Mouse (Mus musculus): ENCODE data around the gene Ptpn6. TPM values are rescaled to one million over a fixed set of nuclear protein-coding genes. Genes with fewer than 3 reads are reported as not detected.
A peak's percentile ranks its signal among the peaks of the same experiment; 100 is the strongest.

Ptpn6 gene
- polyA plus RNA-seq, 1 experiment from 2014 or later, result 3.9 TPM

GRCm38 (mm10) chr6:124767920-124768703 is 29.6 kb upstream of the Ptpn6 start:
- WGBS, result 21% methylated on average over 17 of the region's 19 CpGs
- peak overlapping the region; percentile 60; the same call in 1 of the 2 replicates for H3K9ac ChIP-seq
- ATAC-seq (replicated peaks), result peak; percentile 24

DNA sequence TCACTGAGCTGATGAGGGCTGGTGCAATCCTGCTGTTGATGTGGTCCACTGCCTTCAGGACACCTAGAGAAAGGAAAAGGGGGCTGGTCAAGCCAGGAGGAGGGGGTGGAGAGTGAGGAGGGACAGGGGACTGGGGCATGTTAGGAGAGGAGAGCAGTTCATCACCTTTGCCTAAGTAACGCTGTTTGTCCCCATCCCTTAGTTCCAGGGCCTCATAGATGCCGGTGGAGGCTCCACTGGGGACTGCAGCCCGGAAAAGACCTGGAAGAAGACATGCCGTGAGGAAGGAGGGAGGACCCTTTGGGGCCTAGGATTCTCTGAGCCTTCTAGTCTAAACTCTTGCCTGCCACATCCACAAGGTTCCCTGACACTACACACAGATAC is 29.0 kb upstream of the Ptpn6 start:
- peak overlapping the region; percentile 13; the same call in 1 of the 2 replicates for H3K27ac ChIP-seq

More at GRCm38 (mm10) chr6:124767920-124768703, 29.6 kb upstream of the Ptpn6 start:
- H3K4me1 ChIP-seq, result peaks cover 27% of the 10 kb centered on the region
- H3K27me3 ChIP-seq (replicated peaks), result 0 out of 2 replicates have a peak, but pooled peaks cover 2% of the 10 kb centered on the region
- peak overlapping the region; percentile 67 for H3K27ac ChIP-seq
- H3K4me2 ChIP-seq, result peak overlapping the region; percentile 81
- no peaks in the 10 kb centered on the region for H3K9me3 ChIP-seq
- no peaks in the 10 kb centered on the region for H3K36me3 ChIP-seq (replicated peaks)
- peak overlapping the region; percentile 47 for H3K4me3 ChIP-seq

GRCm38 (mm10) chr6:124765951-124766350 is 27.4 kb upstream of the Ptpn6 start:
- no peaks in the 10 kb centered on the region for H3K9me3 ChIP-seq
- no peak overlapping the region for H3K4me2 ChIP-seq
- no peak overlapping the region for H3K9ac ChIP-seq
- WGBS, result 89% methylated on average over 7 of the region's 7 CpGs
- ATAC-seq (replicated peaks), result no peak
- no peak overlapping the region for H3K4me3 ChIP-seq
- 0 out of 2 replicates have a peak, but pooled peaks cover 2% of the 10 kb centered on the region for H3K27me3 ChIP-seq (replicated peaks)
- no peak overlapping the region for H3K27ac ChIP-seq
- H3K4me1 ChIP-seq, result peaks cover 27% of the 10 kb centered on the region
- H3K36me3 ChIP-seq (replicated peaks), result no peaks in the 10 kb centered on the region

More for the DNA sequence above, 29.0 kb upstream of the Ptpn6 start:
- ATAC-seq (replicated peaks), result no peak
- Histone ChIP-seq H3K27me3 (replicated peaks) (0 out of 2 replicates have a peak, but pooled peaks cover 2% of the 10 kb centered on the region), H3K36me3 (replicated peaks) (no peaks in the 10 kb centered on the region), H3K9ac (no peak overlapping the region), H3K4me2 (peak overlapping the region; percentile 81), H3K9me3 (no peaks in the 10 kb centered on the region), H3K4me3 (no peak overlapping the region), H3K4me1 (peaks cover 27% of the 10 kb centered on the region)
- 24% methylated on average over 4 of the region's 4 CpGs for WGBS

DNA sequence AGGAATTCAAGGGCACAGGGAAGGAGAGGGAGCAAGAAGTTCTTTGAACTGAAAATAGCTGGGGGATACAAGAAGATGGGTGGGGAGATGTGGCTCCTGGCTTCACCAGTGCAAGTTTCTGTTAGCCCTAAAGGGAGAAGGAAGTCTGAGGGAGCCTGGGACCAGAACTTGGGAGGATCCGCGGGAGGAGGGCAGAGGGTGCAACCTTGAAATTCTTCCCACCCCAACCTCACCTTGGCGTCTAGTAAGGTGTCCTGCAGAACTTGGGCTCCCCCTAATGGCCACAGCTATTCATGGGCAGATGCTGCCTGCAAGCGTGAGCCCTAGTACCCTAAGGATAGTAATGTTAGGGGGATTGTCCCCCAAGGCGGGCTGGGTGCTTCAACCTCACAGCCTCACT is 20.7 kb upstream of the Ptpn6 start:
- Histone ChIP-seq H3K4me1 (peaks cover 33% of the 10 kb centered on the region), H3K27me3 (replicated peaks) (no peaks in the 10 kb centered on the region), H3K36me3 (replicated peaks) (no peaks in the 10 kb centered on the region), H3K9me3 (no peaks in the 10 kb centered on the region), H3K4me3 (no peak overlapping the region), H3K4me2 (no peak overlapping the region), H3K27ac (peak overlapping the region; percentile 96), H3K9ac (no peak overlapping the region)
- ATAC-seq (replicated peaks), result no peak
- 4% methylated on average over 5 of the region's 5 CpGs for WGBS

DNA sequence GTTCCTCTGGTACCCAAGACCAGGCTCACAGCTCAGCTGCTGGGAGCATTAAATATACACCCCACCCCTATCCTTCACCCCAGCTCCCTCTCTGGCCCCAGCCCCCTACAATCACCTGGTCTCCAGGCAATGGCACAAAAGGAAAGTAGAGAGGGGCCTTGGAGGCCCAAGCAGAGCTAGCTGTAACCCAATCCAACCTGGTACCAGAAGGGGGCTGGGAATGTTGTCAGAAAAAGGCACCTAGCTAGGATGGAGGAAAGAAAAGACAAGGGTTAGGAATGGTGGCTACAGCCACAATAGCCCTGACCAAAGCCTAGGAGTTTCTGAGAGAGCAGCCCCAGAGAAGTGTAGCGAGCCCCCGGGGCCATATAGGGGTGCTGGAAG is 20.3 kb upstream of the Ptpn6 start:
- Histone ChIP-seq H3K36me3 (replicated peaks) (no peaks in the 10 kb centered on the region), H3K27ac (peak overlapping the region; percentile 96), H3K27me3 (replicated peaks) (no peaks in the 10 kb centered on the region), H3K9ac (no peak overlapping the region), H3K9me3 (no peaks in the 10 kb centered on the region), H3K4me1 (peaks cover 37% of the 10 kb centered on the region), H3K4me2 (no peak overlapping the region), H3K4me3 (no peak overlapping the region)
- ATAC-seq (replicated peaks), result no peak
- WGBS, result 64% methylated on average over 2 of the region's 2 CpGs

DNA sequence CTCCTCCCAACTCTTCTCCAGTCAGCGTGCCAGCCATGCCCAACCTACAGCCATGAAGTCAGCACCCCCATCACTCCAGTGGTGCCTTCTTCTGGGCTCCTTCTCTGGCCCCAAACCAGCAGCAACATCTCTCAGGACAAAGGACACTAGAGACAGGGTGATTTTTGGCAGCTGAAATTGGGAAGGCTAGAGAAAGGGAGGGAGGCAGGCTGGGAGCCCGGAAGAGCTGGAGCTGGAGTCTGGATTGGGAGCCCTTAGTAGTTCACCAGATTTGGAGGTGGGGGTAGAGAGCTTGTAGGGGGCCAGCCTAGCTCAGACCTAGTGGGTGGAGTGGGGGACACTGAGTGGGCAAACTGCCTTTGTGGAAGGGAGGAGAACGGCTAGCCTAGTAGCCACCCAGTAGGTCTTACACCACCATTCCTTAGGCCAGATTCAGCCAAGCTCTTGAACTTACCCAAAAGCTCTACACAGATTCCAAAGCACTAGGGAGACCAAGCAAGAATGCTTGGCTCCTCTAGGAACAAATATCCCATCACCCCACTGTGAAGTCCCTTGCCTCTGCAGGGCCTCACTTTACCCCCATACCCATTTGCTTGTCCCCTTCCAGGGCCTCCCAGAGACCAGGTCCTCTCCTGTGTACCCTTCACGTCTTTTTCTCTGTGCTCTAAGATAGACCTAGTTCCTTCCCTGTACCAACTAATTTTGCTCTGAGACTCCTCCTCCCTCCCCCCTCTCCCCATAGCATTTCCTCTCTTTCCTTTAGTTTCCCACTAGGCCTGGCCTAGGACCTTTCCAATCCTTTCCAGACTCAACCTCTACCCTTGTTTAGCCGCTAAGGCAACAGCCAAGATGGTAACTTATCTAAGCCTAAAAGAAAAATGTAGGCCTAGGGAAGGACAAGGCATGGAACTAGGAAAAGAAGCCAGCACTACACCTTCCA is 19.7 kb upstream of the Ptpn6 start:
- Histone ChIP-seq H3K27ac (peak overlapping the region; percentile 96), H3K9ac (peak overlapping the region; percentile 81; the same call in 1 of the 2 replicates), H3K4me3 (peak overlapping the region; percentile 58), H3K4me1 (peaks cover 44% of the 10 kb centered on the region), H3K9me3 (no peaks in the 10 kb centered on the region), H3K4me2 (peak overlapping the region; percentile 72), H3K36me3 (replicated peaks) (no peaks in the 10 kb centered on the region), H3K27me3 (replicated peaks) (no peaks in the 10 kb centered on the region)
- ATAC-seq (replicated peaks), result peak; percentile 32
- 16% methylated on average over 5 of the region's 5 CpGs for WGBS

- Histone ChIP-seq H3K9ac (peak overlapping the region; percentile 81), H3K27ac (peak overlapping the region; percentile 96), H3K9me3 (no peaks in the 10 kb centered on the region), H3K4me3 (peak overlapping the region; percentile 58), H3K4me1 (peaks cover 45% of the 10 kb centered on the region), H3K36me3 (replicated peaks) (no peaks in the 10 kb centered on the region), H3K27me3 (replicated peaks) (no peaks in the 10 kb centered on the region), H3K4me2 (peak overlapping the region; percentile 72)
- no peak for ATAC-seq (replicated peaks)
- 4% methylated on average over 5 of the region's 5 CpGs for WGBS
These were observed 18.9 kb upstream of the Ptpn6 start for GRCm38 (mm10) chr6:124757351-124757880.

DNA sequence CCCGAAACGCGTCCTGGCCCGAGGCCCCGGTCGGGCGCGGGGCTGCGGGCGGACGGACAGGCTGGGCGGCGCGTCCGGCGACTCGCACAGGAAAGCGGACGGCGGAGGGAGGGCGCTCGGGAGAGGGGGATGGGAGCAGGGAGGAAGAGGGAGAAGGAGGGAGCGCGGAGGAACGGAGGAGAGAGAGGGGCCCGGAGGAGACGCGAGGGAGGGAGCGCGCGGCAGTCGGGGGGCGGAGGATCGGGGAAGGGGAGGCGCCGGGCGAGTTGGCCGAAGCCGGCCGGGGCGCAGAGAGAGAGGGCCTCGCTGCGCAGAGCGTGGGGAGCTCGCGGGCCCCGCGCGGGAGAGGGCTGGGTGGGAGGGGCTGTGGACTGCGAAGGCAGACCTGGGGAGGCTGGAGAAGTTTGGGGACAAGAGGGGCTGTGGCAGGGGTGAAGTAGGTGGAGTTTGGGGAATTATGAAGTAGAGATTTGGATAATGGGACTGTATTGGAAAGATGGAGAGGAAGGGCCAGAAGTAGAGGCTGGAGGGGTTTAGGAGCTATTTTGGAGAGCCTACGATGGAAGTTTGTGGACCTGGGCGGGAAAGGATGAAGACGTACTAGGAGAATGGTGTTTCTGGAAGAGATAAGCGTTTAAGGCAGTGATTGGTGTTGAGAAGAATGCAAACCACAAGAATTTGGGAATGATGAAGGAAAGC is 18.3 kb upstream of the Ptpn6 start:
- H3K9ac ChIP-seq, result peak overlapping the region; percentile 81
- peak overlapping the region; percentile 72 for H3K4me2 ChIP-seq
- H3K9me3 ChIP-seq, result no peaks in the 10 kb centered on the region
- ATAC-seq (replicated peaks), result peak; percentile 79
- no peaks in the 10 kb centered on the region for H3K27me3 ChIP-seq (replicated peaks)
- WGBS, result under 1% methylated on average over 53 of the region's 54 CpGs
- peak overlapping the region; percentile 96 for H3K27ac ChIP-seq
- peaks cover 45% of the 10 kb centered on the region for H3K4me1 ChIP-seq
- no peaks in the 10 kb centered on the region for H3K36me3 ChIP-seq (replicated peaks)
- peak overlapping the region; percentile 58 for H3K4me3 ChIP-seq

DNA sequence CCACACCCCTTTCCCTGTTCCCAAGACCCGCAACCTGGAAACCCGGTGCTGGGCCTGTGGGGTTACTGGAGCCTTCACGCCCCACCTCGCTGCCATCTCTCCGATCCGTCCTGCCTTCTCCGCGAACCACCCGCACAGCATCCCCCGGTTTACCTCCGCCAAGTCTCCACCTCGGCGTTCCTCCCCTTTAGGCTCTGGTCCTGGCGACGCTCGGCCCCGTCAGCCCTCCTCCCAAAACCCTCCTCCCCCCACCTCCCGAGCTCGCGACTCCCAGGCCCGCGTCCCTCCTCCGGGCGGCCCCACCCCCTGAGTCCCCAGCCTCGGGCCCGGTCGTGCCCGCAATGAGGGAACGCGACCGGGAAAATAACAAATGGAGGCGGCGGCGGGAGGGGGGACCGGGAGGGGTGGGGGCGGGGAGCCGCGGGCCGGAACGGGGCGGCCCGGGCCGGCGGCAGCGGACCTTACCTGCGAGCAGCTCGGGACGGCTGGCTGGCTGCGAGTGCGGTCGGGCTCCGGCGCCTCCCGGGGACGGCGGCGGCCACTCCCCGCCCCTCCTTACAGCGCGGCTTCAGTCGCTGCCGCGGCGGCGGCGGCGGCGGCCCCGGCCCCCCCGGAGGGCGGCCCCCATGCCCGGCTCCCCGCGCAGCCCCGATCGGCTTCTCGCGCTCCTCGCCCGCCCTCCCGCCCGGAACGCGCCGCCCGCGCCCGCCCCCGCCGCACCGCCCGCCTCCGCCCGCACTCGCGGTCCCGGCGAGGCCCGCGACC is 17.5 kb upstream of the Ptpn6 start, which contains the start of the genes Gm45234 and Atn1:
TSS of gene Gm45234 (minus strand) at position 191 of the 765 bp plus-strand sequence.
TSS of gene Atn1 (minus strand) at position 694 of the 765 bp plus-strand sequence.
- peak within 1 kb of the TSS; percentile 96 for H3K27ac ChIP-seq
- H3K4me2 ChIP-seq, result peak within 1 kb of the TSS; percentile 72
- peak within 1 kb of the TSS; percentile 81 for H3K9ac ChIP-seq
- peaks cover 45% of the 10 kb centered on the region for H3K4me1 ChIP-seq
- ATAC-seq (replicated peaks), result peak; percentile 61
- no peaks in the 10 kb centered on the region for H3K9me3 ChIP-seq
- H3K27me3 ChIP-seq (replicated peaks), result no peaks in the 10 kb centered on the region
- under 1% methylated on average over 33 of the region's 100 CpGs for WGBS
- H3K4me3 ChIP-seq, result peak within 1 kb of the TSS; percentile 58
- no peaks in the 10 kb centered on the region for H3K36me3 ChIP-seq (replicated peaks)

DNA sequence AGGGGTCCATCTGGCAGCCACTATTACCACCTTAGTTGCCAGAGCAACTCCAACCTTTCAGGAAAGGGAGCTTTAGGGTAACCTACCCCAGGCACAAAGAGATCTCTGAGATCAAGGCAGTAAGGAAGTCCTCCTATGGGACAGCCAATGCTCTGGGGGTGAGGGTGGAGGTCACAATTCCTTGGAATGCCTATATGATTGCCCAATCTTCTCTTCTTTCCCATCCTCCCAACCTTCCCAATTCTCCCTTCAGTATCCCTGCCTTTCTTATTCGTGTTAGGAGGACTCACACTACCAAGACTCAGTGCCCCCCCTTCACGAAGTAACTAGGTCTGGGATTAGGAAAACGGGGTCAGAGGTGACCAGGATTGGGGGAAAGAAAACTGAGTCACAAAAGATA is 16.8 kb upstream of the Ptpn6 start:
- Histone ChIP-seq H3K4me3 (peak overlapping the region; percentile 58), H3K27me3 (replicated peaks) (no peaks in the 10 kb centered on the region), H3K4me1 (peaks cover 50% of the 10 kb centered on the region), H3K9ac (peak overlapping the region; percentile 81), H3K9me3 (no peaks in the 10 kb centered on the region), H3K4me2 (peak overlapping the region; percentile 72), H3K36me3 (replicated peaks) (no peaks in the 10 kb centered on the region), H3K27ac (peak overlapping the region; percentile 96)
- no peak for ATAC-seq (replicated peaks)
- WGBS, result 0% methylated on average over 3 of the region's 3 CpGs

DNA sequence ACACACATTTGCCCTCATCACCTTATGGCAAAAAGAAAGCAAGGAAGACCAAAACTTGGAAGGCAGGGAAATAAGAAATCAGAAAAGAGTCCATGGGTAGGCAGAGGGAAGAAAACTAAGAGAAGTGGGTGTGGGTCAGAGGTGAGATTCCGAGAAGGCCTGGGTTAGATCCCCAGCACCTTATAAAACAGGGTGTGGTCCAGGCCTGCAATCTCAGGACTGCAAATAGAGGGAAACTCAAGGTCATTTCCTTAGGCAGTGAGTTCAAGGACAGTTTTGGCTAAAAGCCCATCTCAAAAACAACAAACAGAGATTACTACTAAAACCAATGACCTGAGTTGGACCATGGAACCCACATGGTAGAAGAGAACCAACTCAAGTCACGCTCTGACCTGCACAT is 15.3 kb upstream of the Ptpn6 start:
- 94% methylated on average over 2 of the region's 2 CpGs for WGBS
- no peak overlapping the region for H3K9ac ChIP-seq
- H3K4me1 ChIP-seq, result peaks cover 51% of the 10 kb centered on the region
- H3K4me3 ChIP-seq, result no peak overlapping the region
- no peak for ATAC-seq (replicated peaks)
- H3K36me3 ChIP-seq (replicated peaks), result peaks cover 8% of the 10 kb centered on the region; the same call in 1 of the 2 replicates
- H3K4me2 ChIP-seq, result 0 out of 2 replicates have a peak overlapping the region, but pooled peaks have one; percentile 4
- H3K27me3 ChIP-seq (replicated peaks), result no peaks in the 10 kb centered on the region
- H3K9me3 ChIP-seq, result no peaks in the 10 kb centered on the region
- no peak overlapping the region for H3K27ac ChIP-seq

Measured in midbrain, embryonic 15.5 days (tissue).